Mouse (Mus musculus) liver, adult 2 months (tissue): ENCODE measurements around the gene Pafah2. TPM values are rescaled to one million over a fixed set of nuclear protein-coding genes. Genes with fewer than 3 reads are reported as not detected.
"Not testable (repeated sequence)": the region's sequence is repeated elsewhere in the genome, so short reads cannot be mapped to it uniquely, and the experiment has no call there.

Experiments
- DNase-seq: peaks from one replicate; pipeline ENCODE4 v3.0.0-alpha.2; 2011; ENCODE audit warnings: low read depth, low spot score; ENCODE audit errors: extremely low read depth
- H3K27ac ChIP-seq: fragments of 200-500 bp; replicated peaks from 2 replicates; pipeline ENCODE4 v1.5.1; 2012; ENCODE audit warnings: low read depth, mild to moderate bottlenecking, control low read depth, inconsistent platforms, low read length; ENCODE audit not compliant: insufficient read depth
- H3K27me3 ChIP-seq: fragments of 200-500 bp; 2 replicates; pipeline ENCODE4 v1.6.1; 2012; ENCODE audit warnings: mild to moderate bottlenecking, moderate library complexity, low read length, inconsistent platforms; ENCODE audit not compliant: control insufficient read depth, insufficient read depth
- H3K36me3 ChIP-seq: fragments of 200-500 bp; 2 replicates; pipeline ENCODE4 v1.6.1; 2012; ENCODE audit warnings: low read length, inconsistent platforms; ENCODE audit not compliant: control insufficient read depth, insufficient read depth
- H3K4me1 ChIP-seq: fragments of 200-500 bp; 2 replicates; pipeline ENCODE4 v1.6.1; 2011; ENCODE audit warnings: low read length; ENCODE audit not compliant: control insufficient read depth, insufficient read depth
- H3K4me3 ChIP-seq: fragments of 200-500 bp; 2 replicates; pipeline ENCODE4 v1.5.1; 2011; ENCODE audit warnings: low read depth, mild to moderate bottlenecking, control low read depth, low read length, moderate library complexity; ENCODE audit not compliant: insufficient read depth
- H3K79me2 ChIP-seq: fragments of 200-500 bp; 2 replicates; pipeline ENCODE4 v1.6.1; 2012; ENCODE audit warnings: inconsistent platforms, mild to moderate bottlenecking, low read length, moderate library complexity; ENCODE audit not compliant: control insufficient read depth, insufficient read depth
- H3K9ac ChIP-seq: fragments of 200-500 bp; 2 replicates; pipeline ENCODE4 v1.6.1; 2012; ENCODE audit warnings: low read depth, mild to moderate bottlenecking, control low read depth, inconsistent platforms, low read length
- CTCF ChIP-seq: fragments of 200-500 bp; IDR thresholded peaks from 2 replicates; pipeline ENCODE4 v1.5.1; 2011; ENCODE audit warnings: low read depth, low read length, control low read depth
- POLR2A ChIP-seq: fragments of 200-500 bp; IDR thresholded peaks from 2 replicates; pipeline ENCODE4 v1.6.1; 2011; ENCODE audit warnings: low read length, control low read depth; ENCODE audit not compliant: insufficient read depth; ENCODE audit errors: extremely low read depth
- WGBS: fragments of 180-500 bp; shearing (Covaris S2); methylation state at CpG from one replicate; pipeline ENCODE4 v1.1.7; 2018; 5-methylcytosine and 5-hydroxymethylcytosine counted together
- polyA plus RNA-seq: library from polyadenylated mRNA; depleted of rRNA; stranded (reverse); fragments of >200 nt; gene quantifications from 2 replicates; pipeline ENCODE4 v1.2.3, GENCODE M21; 2012
- total RNA-seq: library from RNA; depleted of rRNA; stranded (reverse); fragments of >200 nt; gene quantifications from 2 replicates; pipeline ENCODE4 v1.2.3, GENCODE M21; 2014

Pafah2 gene
- total and polyA plus RNA-seq, 2 experiments = 74.7 to 79.3 TPM

DNA sequence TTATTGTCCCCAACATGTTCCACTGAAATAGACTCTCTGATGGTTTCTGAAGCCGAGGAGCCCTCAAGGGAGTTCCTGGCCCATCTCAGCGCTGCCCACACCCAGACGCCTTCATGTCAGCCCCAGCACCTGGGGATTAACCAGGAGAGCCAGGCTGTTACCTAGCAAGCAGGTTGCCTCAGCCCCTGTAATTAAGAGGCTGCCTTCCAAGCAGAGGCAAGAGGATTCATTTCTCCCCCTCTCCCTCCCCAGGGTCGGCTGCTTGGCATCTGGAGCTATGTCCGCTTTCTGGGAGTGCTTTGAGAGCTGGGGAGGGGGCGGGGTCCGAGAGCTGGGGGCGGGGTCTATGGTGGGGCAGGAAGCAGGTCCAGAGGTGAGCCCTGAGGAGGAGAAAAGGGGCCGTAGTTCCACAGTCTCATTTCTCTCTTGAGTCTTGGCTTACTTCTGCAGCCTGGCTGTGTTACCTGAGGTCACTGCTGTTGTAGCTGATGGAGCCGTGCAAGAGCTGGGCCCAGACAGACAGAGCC, 18.0 kb upstream of the Pafah2 start:
- Histone ChIP-seq H3K9ac (no peak overlapping the region), H3K36me3 (no peaks in the 10 kb centered on the region), H3K79me2 (no peaks in the 10 kb centered on the region), H3K27ac (no peak overlapping the region), H3K4me3 (no peak overlapping the region), H3K27me3 (no peaks in the 10 kb centered on the region), H3K4me1 (no peaks in the 10 kb centered on the region)
- no peak for DNase-seq
- no peak for TF ChIP-seq CTCF
- TF ChIP-seq POLR2A = no peak
- 63% methylated on average over 10 of the region's 10 CpGs for WGBS

DNA sequence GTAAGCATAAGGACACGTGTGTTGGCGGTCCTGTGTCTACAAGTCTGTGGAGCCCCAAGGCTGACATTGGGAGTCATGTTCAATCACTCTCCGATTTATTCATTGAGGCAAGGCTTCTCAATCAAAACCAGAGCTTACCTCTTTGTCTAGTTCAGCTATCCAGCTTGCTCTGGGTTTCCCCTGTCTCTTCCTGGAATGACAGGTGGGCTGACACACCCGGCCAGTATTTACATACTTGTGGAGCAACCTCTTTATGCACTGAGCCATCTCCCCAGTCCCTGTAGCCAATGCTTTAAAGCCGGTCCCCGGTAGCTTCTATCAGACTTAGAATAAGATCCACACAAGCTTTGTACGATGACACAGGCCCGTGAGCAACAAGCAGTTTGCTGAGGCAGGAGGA, 16.6 kb upstream of the Pafah2 start:
- no peak for DNase-seq
- Histone ChIP-seq H3K79me2 (no peaks in the 10 kb centered on the region), H3K27ac (no peak overlapping the region), H3K36me3 (no peaks in the 10 kb centered on the region), H3K4me1 (no peaks in the 10 kb centered on the region), H3K9ac (no peak overlapping the region), H3K27me3 (no peaks in the 10 kb centered on the region), H3K4me3 (no peak overlapping the region)
- WGBS = 78% methylated on average over 8 of the region's 8 CpGs
- TF ChIP-seq POLR2A (no peak), CTCF (no peak)

DNA sequence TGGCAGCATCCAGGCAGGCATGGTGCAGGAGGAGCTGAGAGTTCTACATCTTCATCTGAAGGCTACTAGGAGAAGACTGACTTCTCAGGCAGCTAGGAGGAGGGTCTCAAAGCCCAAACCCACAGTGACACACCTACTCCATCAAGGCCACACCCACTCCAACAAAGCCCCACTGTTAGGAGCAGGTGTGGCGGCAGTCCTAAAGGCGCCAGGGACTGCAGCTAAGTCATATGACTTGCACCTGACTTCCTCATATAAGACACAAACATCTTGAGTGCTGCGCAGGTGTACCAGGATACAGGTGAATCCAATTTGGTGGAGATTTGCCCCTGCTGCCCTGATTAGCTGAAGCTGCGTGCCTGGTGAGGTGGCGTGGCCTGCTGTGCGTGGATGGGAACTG, 12.4 kb upstream of the Pafah2 start, which contains the start of gene Extl1:
TSS of gene Extl1 (minus strand) at position 101 of the 400 bp plus-strand sequence.
- not testable (repeated sequence) for H3K27me3 ChIP-seq, H3K9ac ChIP-seq, H3K4me3 ChIP-seq, H3K36me3 ChIP-seq, H3K27ac ChIP-seq, H3K79me2 ChIP-seq, DNase-seq, H3K4me1 ChIP-seq
- 100% methylated on average over 2 of the region's 6 CpGs for WGBS

DNA sequence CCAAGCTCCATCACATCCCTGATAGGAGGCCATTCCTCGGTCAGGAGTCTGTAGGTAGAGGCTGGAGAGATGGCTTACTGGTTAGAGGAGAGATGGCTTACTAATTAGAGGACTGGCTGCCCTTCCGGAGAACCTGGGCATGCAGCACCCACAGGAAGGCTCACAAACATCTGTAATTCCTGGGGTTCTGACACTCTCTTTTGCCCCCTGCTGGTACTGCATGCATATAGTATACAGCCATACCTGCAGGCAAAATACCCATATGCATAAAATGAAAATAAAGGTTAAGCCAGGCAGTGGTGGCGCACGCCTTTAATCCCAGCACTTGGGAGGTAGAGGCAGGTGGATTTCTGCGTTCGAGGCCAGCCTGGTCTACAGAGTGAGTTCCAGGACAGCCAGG, 8.9 kb upstream of the Pafah2 start:
- no peaks in the 10 kb centered on the region for H3K36me3 ChIP-seq
- no peak overlapping the region for H3K4me3 ChIP-seq
- H3K27me3 ChIP-seq = no peaks in the 10 kb centered on the region
- TF ChIP-seq POLR2A = no peak
- no peak for TF ChIP-seq CTCF
- no peak overlapping the region for H3K9ac ChIP-seq
- WGBS = 73% methylated on average over 6 of the region's 6 CpGs
- no peak overlapping the region for H3K27ac ChIP-seq
- no peak for DNase-seq
- no peaks in the 10 kb centered on the region for H3K79me2 ChIP-seq
- no peaks in the 10 kb centered on the region for H3K4me1 ChIP-seq

DNA sequence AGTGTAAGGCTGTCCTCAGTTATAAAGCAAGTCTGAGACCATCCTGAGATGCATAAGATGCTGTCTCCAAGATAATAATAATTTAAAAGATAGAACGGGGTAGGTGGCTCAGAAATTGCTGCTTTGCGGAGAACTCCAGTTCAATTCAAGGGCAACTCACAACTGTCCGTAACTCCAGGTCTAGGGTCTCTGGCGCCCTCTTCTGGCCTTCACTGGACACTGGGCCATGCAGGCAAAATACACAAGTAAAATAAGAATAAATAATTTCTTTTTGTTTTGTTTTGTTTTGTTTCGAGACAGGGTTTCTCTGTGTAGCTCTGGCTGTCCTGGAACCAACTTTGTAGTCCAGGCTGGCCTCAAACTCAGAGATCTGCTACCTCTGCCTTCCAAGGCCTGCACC, 7.7 kb upstream of the Pafah2 start:
- no peak for TF ChIP-seq POLR2A
- peak; percentile 88 for TF ChIP-seq CTCF
- H3K27ac ChIP-seq = no peak overlapping the region
- H3K4me1 ChIP-seq = no peaks in the 10 kb centered on the region
- H3K4me3 ChIP-seq = no peak overlapping the region
- WGBS = 18% methylated on average over 5 of the region's 5 CpGs
- no peaks in the 10 kb centered on the region for H3K36me3 ChIP-seq
- no peaks in the 10 kb centered on the region for H3K27me3 ChIP-seq
- peak; percentile 55 for DNase-seq
- H3K79me2 ChIP-seq = no peaks in the 10 kb centered on the region
- H3K9ac ChIP-seq = no peak overlapping the region

DNA sequence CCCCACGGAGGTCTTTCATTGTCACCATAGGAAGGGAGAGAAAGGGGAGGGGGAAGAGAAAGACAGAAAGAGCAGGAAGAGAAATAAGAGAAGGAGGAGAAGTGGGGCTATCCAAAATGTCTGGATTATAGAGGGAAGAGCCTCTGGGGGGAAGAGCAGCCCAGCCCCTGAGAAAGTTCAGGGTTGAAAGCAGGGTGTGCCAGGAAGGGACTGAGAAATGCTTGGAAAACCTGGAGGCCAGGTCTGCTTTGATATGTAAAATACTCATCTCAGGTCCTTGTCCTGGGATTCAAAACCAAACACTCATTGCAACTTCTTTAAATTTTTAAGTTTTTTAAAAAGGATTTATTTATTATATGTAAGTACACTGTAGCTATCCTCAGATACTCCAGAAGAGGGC, 4.5 kb upstream of the Pafah2 start:
- Histone ChIP-seq H3K4me1 (no peaks in the 10 kb centered on the region), H3K27ac (no peak overlapping the region), H3K79me2 (no peaks in the 10 kb centered on the region), H3K27me3 (no peaks in the 10 kb centered on the region), H3K4me3 (no peak overlapping the region), H3K36me3 (no peaks in the 10 kb centered on the region), H3K9ac (no peak overlapping the region)
- DNase-seq = no peak
- TF ChIP-seq CTCF (no peak), POLR2A (no peak)
- 81% methylated on average over 1 of the region's 1 CpGs for WGBS
